Mouse (Mus musculus): ENCODE results near the gene Slc35c2. TPM values are rescaled to one million over a fixed set of nuclear protein-coding genes. Genes with fewer than 3 reads are reported as not detected.

The Slc35c2 gene
- total RNA-seq, 2 experiments from 2014 or later, result 14.6 to 34.2 TPM

DNA sequence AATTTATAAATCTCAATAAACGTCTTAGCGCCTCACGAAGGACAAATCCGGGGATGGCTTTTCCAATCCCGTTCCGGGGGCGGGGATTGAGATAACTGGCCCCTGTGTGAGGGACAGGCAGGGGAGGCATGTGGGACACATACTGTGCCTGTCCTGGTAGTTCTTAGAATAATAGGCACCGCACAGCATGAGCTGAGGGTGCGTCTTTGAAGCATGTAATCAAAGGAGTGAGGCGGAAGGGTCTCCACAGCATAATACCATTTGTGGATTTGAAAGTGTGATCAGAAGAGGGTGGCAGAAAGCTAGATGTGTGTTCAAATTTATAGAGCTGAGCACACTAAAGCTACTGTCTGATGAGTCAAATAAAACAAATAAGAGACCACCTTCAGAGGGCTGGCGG is 41.3 kb downstream of the Slc35c2 start:
- no peak for ATAC-seq (replicated peaks; ENCODE audit: low FRiP score, poor library complexity, severe bottlenecking)

DNA sequence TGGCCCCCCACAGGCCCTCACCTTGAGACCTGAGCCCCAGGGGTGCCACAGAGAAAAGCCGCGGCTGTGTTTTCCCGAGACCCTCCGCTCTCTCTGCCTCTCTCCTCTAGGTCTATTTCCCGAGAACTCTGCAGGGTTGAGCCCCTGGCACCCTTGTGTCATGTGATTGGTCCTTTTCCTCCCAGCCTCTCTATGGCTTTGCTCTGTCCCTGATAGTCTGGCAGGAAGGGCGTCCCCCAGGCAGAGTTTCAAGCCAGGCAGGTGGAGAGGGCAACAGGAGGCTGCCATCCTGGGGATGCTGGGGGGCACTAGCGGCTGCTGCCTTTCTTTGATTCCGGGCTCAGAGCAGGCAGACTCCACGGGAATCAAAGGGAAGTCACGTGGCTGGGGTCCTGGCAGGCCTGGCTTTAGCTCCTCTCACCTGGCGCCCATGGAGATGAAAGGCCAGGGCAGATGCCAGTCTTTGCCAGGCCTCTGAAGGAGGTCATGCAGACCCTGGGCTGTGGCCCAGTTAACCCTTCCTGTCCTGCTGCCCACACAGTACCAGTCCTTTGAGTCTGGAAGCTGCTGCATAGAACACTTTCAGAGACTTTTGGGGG is 44.4 kb downstream of the Slc35c2 start:
- ATAC-seq (replicated peaks; ENCODE audit: low FRiP score, poor library complexity, severe bottlenecking), result no peak

DNA sequence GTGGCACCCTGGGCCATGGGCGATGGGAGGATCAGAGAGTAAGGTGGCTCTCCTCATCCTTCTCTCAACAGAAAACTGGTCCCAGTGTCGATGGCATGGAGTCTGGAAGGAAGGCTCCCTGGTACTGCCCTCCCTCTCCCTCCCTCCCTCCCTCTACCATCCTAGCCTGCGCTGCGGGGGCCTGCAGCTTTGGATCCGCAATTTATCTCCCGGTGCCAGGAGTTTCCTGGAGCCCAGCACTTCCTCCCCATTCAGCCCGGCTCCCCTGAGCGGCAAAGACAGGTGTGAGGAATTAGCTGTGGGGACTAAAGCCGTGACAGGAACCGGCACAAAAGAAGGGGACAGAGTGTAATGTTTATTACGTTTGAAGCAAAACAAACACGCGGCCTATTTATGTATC is 45.1 kb downstream of the Slc35c2 start:
- ATAC-seq (replicated peaks; ENCODE audit: low FRiP score, poor library complexity, severe bottlenecking), result no peak

DNA sequence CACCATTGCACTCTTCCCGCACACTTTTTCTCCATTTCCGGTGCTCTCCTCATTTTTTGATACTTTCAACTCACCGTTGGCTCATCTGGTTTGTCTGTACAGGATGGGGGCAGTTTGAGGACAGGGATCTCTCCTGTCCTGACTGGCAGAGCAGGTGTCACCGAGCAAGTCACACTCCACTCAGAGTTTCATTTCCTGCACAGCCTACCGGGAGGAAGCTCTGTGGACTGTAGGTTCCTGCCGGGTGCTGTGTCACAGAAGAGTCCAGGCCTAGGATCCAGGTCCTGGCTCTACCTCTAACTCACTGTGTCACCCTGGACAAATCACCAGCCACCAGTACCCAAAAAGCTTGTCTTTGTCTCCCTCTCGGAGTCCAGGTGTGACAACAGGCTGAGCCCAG is 45.9 kb downstream of the Slc35c2 start:
- ATAC-seq (replicated peaks; ENCODE audit: low FRiP score, poor library complexity, severe bottlenecking), result no peak

DNA sequence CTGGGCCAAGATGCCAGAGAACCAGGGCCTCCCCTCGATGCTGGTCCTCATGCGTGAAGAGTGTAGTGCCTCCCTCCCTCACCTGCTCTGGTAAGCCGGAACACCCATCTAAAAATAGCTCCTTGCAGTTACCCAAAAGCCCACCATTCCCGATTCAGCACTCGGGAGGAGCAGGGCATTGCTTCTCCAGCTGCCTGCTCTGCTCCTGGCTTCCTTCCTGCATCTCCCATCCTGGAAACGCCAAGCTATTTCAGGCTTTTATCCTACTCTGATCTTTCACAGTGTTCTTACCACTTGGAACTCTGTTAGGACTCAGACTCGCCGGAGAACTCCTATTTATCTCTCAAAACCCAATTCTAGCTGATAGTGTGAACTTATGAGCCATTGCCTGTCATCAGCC is 47.3 kb downstream of the Slc35c2 start:
- ATAC-seq (replicated peaks; ENCODE audit: low FRiP score, poor library complexity, severe bottlenecking), result no peak

DNA sequence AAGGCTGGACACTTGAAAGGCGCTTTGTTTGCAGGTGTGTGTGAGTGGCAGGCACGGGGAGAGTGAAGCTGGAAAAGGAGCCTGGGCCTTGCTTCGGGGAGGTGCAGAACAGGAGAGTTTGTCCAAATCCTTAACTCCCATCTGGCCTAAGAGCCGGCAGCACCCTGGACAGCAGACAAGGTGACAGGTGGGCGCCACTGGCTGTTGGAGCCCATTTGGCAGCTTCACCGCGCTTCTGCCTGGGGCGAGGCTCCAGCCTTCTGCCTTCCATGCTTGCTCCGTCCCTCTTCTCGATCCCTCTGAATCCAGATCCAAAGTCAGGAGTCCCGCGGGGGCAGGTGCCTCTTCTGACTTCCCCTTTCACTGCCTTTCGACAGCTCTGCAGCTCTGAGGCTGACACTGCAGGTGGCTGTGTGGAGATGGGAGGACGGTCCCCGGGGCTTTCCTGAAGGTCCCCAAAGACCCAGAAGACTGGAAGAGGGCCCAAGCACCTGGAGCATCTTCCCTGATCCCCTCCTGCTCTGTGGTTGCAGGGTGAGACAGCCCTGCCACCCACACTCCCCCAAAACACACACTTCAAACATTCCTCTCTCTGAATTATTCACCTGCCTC is 48.0 kb downstream of the Slc35c2 start:
- ATAC-seq (replicated peaks; ENCODE audit: low FRiP score, poor library complexity, severe bottlenecking), result no peak

DNA sequence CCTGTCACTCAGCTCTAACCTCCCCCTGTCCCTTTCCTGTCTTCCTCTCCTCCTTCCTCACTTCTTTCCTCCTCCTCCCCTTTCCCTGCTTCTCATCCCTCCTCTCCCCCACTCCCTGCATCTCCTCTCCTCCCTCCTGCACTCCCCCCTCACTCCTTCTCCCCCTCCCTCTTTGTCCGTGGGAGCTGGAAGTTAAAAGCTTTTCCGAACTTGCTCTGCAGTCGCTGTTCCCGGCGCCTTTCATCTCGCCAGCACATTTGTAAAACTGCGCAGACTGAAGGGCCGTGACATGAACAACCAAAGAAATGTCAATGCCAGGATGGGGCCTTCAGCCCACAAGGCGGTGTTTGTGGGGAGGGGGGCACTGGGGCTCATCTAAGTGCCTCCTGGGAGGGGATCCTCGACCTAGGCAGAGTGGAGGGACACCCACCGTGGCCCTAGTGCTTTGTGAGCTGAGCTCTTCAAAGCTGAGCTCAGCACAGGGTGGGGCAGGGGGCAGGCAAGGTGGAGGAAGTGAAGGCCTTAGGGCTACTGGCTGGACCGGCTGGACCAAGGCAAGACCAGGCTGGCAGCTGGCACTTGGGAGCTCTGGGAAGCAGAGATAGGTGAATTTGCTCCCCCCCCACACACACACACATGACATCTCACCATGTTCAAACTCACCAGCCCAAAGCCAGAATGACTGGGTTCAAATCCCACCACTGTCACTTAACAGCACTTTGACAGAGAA is 49.1 kb downstream of the Slc35c2 start:
- ATAC-seq (replicated peaks; ENCODE audit: low FRiP score, poor library complexity, severe bottlenecking), result no peak

DNA sequence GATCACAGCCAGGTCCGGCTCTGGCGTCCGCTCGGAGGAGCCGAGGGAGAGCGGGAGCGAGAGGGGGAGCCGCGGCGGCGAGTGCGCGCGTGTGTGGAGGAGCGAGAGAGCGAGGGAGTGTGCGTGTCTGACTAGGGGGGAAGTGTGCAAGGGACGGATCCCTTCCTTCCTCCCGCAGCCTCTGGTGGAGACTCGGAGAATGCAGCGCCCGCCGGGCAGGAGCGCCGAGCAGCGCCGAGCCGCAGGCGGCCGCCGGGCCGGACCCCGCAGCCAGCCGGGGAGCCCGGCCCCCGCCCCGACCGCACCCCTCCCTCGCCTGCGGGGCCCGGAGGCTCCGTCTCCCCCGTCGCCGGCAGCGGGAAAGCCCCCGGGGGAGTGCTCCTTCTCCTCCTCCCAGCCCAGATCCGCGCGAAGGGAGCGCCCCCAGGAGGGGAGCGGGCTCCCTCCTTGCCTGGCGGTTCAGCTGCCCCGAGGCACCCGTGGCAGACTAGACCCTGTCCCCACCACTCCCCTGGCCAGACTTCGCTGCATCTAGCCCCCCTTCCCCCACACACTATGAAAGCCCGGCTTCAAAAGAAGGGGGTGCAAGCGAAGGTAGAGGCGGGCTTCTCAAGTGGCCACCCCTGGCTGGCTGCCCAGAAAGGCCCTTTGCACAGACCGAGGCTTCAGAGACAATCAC is 52.9 kb downstream of the Slc35c2 start, which contains the start of gene Cdh22:
Gene Cdh22 (minus strand): TSS at position 241 of the 679 bp plus-strand sequence.
- ATAC-seq (replicated peaks; ENCODE audit: low FRiP score, poor library complexity, severe bottlenecking), result no peak

DNA sequence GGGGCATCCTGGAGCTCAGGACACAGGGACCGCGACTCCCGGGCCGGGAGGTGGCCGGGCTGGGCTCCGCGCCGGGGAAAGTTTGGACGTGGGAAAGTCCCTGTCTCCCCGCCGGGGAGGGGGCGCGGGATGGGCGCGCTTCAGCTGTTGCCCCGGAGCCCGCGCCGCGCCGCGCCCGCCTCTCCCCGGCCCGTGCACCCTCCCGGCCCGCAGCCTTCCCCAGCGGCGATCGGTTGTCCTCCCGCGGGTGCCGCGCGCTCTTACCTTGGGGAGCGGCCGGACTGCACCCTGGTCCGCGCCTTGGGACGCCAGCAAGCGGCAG is 53.4 kb downstream of the Slc35c2 start:
- no peak for ATAC-seq (replicated peaks; ENCODE audit: low FRiP score, poor library complexity, severe bottlenecking)

DNA sequence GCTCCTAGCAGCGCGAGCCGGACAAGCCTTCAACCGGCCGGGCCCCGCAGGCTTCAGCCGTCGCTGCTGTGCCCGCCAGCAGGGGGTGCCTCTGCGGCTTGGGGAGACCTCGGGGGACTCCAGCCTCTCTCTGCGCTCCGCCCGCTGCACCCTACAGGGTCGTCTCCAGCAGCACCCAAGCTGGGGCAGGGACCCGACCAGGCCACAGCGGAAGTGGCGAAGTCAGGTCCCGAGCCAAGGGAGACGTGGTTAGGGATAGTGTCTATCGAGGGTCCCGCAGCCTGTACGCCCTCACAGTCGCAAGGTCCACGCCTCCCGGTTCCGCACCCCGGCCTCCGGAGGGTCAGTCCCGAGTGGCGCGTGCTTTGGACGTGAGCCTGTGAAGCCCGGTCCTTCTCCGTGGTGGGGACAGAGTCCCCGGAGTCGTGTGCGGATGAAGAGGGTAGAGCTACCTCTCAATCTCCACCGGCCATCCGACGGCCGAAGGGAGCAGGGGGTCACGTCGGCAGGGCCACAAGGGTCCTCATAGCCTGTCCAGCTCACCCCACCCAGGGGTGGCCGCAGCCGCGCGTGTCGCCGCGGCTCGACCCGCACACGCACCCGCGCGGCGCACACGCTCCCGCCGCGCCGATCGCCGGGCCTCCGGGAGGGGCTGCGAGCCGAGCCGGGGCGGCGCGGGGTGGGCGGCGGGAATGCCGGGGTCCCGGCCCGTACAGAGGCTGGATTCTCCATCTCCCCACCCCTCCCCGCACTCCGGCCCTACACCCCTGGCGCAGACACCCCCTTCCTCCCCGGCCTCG is 54.0 kb downstream of the Slc35c2 start:
- no peak for ATAC-seq (replicated peaks; ENCODE audit: low FRiP score, poor library complexity, severe bottlenecking)

DNA sequence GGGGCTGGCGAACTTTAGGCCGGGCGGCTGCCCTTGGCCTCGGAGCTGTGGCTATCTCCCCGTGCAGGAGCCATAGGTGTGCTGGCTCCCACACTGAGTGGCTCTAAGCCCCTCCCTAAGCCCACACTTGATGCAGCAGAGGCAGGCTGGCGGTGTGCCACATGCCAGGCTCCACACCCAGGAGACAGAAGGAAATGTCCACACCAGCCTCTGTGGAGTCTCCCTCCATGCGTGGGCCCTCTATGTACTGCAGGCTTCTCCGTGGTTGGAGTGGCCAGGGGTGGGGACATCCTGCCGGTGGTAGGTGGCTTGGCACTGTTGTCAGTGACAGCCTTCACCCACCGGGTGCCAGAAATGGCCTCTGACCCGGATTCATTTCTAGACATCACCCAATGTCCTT is 58.6 kb downstream of the Slc35c2 start:
- ATAC-seq (replicated peaks; ENCODE audit: low FRiP score, poor library complexity, severe bottlenecking), result no peak

Other genes starting within 250 kb of the Slc35c2 start
- 10.2 TPM in 1 of 2 replicates, not detected in the other for gene Cd40, start 232.2 kb downstream of the Slc35c2 start, total RNA-seq (2015; ENCODE audit: low replicate concordance)
- gene Cd40, start 232.2 kb downstream of the Slc35c2 start, total RNA-seq (2017; ENCODE audit: low replicate concordance), result 3.6 and 5.1 TPM in 2 replicates
- gene 1700025C18Rik, start 197.1 kb downstream of the Slc35c2 start, total RNA-seq (2015; ENCODE audit: low replicate concordance), result not detected in 2 replicates
- not detected in 2 replicates for gene 1700025C18Rik, start 197.1 kb downstream of the Slc35c2 start, total RNA-seq (2017; ENCODE audit: low replicate concordance)
- gene Cdh22, start 53.0 kb downstream of the Slc35c2 start, total RNA-seq (2015; ENCODE audit: low replicate concordance), result not detected in 2 replicates
- gene Cdh22, start 53.0 kb downstream of the Slc35c2 start, total RNA-seq (2017; ENCODE audit: low replicate concordance), result not detected in 2 replicates
- 15.8 and 15.9 TPM in 2 replicates for gene Elmo2, start 38.6 kb upstream of the Slc35c2 start, total RNA-seq (2015; ENCODE audit: low replicate concordance)
- 5.6 and 9.4 TPM in 2 replicates for gene Elmo2, start 38.6 kb upstream of the Slc35c2 start, total RNA-seq (2017; ENCODE audit: low replicate concordance)
- gene Zfp663, start 80.9 kb upstream of the Slc35c2 start, total RNA-seq (2015; ENCODE audit: low replicate concordance), result not detected in 2 replicates
- gene Zfp663, start 80.9 kb upstream of the Slc35c2 start, total RNA-seq (2017; ENCODE audit: low replicate concordance), result not detected in 2 replicates
- not detected in 2 replicates for gene Zfp334, start 100.4 kb upstream of the Slc35c2 start, total RNA-seq (2015; ENCODE audit: low replicate concordance)
- not detected in 2 replicates for gene Zfp334, start 100.4 kb upstream of the Slc35c2 start, total RNA-seq (2017; ENCODE audit: low replicate concordance)
- not detected in 2 replicates for gene Ocstamp, start 112.5 kb upstream of the Slc35c2 start, total RNA-seq (2015; ENCODE audit: low replicate concordance)
- gene Ocstamp, start 112.5 kb upstream of the Slc35c2 start, total RNA-seq (2017; ENCODE audit: low replicate concordance), result 0.42 TPM in 1 of 2 replicates, not detected in the other
- gene Slc13a3, start 185.4 kb upstream of the Slc35c2 start, total RNA-seq (2015; ENCODE audit: low replicate concordance), result not detected in 2 replicates
- not detected in 2 replicates for gene Slc13a3, start 185.4 kb upstream of the Slc35c2 start, total RNA-seq (2017; ENCODE audit: low replicate concordance)
- 1.5 and 4.2 TPM in 2 replicates for gene Trp53rka, start 205.5 kb upstream of the Slc35c2 start, total RNA-seq (2015; ENCODE audit: low replicate concordance)
- gene Trp53rka, start 205.5 kb upstream of the Slc35c2 start, total RNA-seq (2017; ENCODE audit: low replicate concordance), result 1.5 and 1.7 TPM in 2 replicates
- gene Slc2a10, start 215.9 kb upstream of the Slc35c2 start, total RNA-seq (2015; ENCODE audit: low replicate concordance), result not detected in 2 replicates
- gene Slc2a10, start 215.9 kb upstream of the Slc35c2 start, total RNA-seq (2017; ENCODE audit: low replicate concordance), result 0.28 TPM in 1 of 2 replicates, not detected in the other

Data from erythroblast, adult 5-6 weeks (primary cell).